Mouse (Mus musculus) Patski (cell line): Measurements from ENCODE around the gene Ddx6. TPM values are rescaled to one million over a fixed set of nuclear protein-coding genes. Genes with fewer than 3 reads are reported as not detected.

Experiments used
- ATAC-seq: fragments of 100-300 bp; one replicate; pipeline ENCODE4 v1.8.0; 2021
- CTCF ChIA-PET: fragments of 350-600 bp; sonication (Branson Sonifier 250); formaldehyde crosslinking; loops from one replicate; lab custom pipeline; 2022; ENCODE audit warnings: inconsistent platforms; lab: Charles Lee
- POLR2A ChIA-PET: fragments of 350-600 bp; sonication (Branson Sonifier 250); formaldehyde crosslinking; loops from one replicate; lab custom pipeline; 2022; ENCODE audit warnings: antibody characterized with exemption, inconsistent platforms; lab: Charles Lee
- DNase-seq: peaks from one replicate; pipeline ENCODE4 v3.0.0-alpha.2; 2011; ENCODE audit warnings: low read depth, low spot score
- H3K27me3 ChIP-seq: fragments of 371-371 bp; one replicate; pipeline ENCODE4 v1.5.1; 2021
- CTCF ChIP-seq: fragments of 100-300 bp; IDR thresholded peaks from one replicate; pipeline ENCODE4 v1.5.1; 2021
- in situ Hi-C: fragments of 300-500 bp; cut with MboI; formaldehyde crosslinking; loops from 3 replicates; pipeline ENCODE4 v1.11.1; 2018; ENCODE audit warnings: low pct_unique_long_range_greater_than_20kb, mixed read lengths
- polyA plus RNA-seq: library from polyadenylated mRNA; unstranded; gene quantifications from one replicate; pipeline ENCODE4 v1.2.3, GENCODE M21; 2021

Gene Ddx6
- polyA plus RNA-seq, 1 experiment from 2014 or later = 95.5 TPM

DNA sequence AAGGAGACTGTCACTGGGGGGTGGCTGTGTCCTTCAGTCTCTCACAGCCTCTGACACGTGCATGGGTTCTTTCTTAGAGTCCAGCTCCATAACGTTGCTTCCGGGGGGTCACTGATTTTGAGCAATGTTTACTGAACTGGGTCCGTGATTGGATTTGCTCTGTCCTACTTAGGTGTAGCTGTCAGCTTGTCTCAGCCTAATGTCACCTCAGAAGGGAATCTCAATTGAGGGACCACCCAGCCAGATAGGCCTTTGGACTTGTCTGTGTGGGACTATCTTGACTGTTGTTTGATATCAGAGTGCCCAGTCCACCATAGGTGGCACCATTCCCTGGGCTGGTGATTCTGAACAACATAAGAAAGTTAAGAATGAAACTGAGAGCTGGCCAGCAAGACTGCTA is 49.2 kb downstream of the Ddx6 start:
- no peaks in the 10 kb centered on the region for H3K27me3 ChIP-seq
- TF ChIP-seq CTCF = no peak
- ATAC-seq (no peak), DNase-seq (no peak)
- POLR2A ChIA-PET = no interaction called here
- CTCF ChIA-PET = interaction anchor here (1.2 to 3.7 kb wide), 6 partner anchors 28 to 201 kb away, joined by 3 to 53 read pairs (median 4); partner anchors contain the start of gene Upk2
- in situ Hi-C loops = loop anchor here (5.0 to 25.0 kb wide), 2 partner anchors 202 to 483 kb away; partner anchors contain the start of genes Scn4b and Upk2

DNA sequence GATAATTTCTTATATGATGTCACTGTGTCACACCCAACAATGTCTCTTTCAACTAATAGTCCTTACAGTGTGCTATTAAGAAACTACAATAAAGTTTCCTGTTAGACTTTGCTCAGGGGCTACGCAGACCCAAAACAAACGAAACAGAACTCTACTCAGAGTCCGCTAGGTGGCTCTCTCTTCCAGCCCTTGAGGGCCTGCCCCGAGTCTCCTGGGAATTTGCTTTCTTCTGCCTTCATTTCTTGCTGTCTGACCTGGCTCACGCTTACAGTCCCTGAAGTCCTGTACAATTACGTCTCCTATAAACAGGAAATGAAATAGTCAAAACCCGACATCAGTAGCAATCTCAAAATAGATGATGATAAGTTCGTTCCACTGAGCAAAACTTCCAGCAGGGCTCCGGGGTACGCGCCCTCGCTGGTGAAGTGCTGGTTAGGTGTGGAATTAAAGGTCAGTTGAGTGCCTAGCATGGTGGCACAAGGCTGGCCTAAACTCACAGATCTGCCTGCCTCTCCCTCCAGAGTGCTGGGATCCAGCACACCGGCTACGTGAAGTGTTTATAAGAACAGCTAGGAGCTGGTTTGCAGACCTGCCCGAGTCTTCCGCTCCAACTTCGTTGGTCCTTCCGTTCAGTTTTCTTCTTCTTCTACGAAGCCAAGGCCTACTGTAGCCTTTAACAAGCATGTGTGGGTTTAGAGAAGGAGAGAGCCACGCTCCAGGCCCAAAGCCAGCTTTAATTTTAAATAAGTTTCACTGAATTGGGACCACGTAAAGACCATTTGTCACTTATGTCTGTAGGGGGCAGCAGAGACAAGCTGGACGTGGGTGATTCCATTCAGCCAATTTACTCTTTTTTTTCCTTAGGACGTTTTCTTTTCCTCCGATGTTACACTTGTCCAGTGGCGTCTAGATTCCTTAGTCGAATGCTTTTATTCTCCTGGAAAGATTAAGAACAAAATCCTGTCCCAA is 50.7 kb downstream of the Ddx6 start:
- ChIA-PET CTCF (interaction anchor here (0.7 to 5.4 kb wide), 25 partner anchors 16 to 204 kb away, joined by 3 to 29 read pairs (median 4); partner anchors contain the start of genes Bcl9l, Phldb1 and Upk2), POLR2A (interaction anchor here (0.5 kb wide), 1 partner anchor 14 kb away, joined by 6 read pairs; no protein-coding TSS in a partner anchor)
- TF ChIP-seq CTCF = peak; percentile 88
- peak; percentile 57 for ATAC-seq
- peaks cover 3% of the 10 kb centered on the region for H3K27me3 ChIP-seq
- peak; percentile 33 for DNase-seq
- in situ Hi-C loops = loop anchor here (5.0 to 25.0 kb wide), 2 partner anchors 92 to 482 kb away; partner anchors contain the start of gene Scn4b

DNA sequence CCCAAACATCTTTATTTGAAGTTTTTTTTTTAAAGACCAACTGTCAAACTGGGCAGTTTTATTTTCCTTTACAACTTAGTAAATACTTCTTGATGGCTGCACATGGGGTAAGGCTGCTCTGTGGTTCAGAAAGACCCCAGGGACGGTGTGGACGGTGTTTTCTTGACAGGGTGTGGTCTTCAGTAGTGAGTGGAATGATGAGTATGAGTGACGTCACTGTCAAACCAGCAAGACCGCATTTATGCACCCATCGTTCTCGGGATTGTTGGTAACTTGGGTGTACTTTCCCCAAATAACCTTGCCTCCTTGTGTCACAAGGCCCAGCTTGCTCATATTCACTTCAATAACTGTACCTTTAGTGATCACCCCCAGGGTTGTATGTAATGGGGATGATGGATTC is 59.0 kb downstream of the Ddx6 start:
- POLR2A ChIA-PET = interaction anchor here (0.6 kb wide), 1 partner anchor 10 kb away, joined by 3 read pairs; the partner anchor contains the start of gene Treh
- in situ Hi-C loops = loop anchor here (10.0 to 25.0 kb wide), 2 partner anchors 311 to 474 kb away; partner anchors contain the start of gene Scn4b
- peaks cover 6% of the 10 kb centered on the region for H3K27me3 ChIP-seq
- CTCF ChIA-PET = interaction anchor here (1.7 kb wide), 1 partner anchor 11 kb away, joined by 3 read pairs; no protein-coding TSS in a partner anchor
- ATAC-seq (no peak), DNase-seq (no peak)
- no peak for TF ChIP-seq CTCF

DNA sequence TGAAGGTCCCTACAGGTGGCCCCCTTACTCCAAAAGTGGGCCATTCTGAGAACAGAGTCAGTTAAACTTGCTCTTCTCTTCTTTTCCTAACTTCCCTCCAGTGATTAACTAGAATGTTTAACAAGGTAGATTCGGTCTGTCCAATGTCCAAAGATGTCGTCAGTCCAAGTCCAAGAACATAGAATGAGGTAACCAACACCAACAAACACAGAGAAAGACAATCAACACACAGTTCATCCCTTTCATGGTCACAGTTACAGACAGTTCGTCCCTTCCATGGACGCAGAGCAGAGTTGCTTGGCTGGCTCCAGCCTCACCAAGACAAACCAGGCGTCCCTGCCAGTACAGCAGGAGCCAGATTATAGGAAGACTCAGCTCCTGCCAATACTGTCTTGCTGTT is 66.7 kb downstream of the Ddx6 start:
- in situ Hi-C loops = loop anchor here (25.0 kb wide), 1 partner anchor 466 kb away; the partner anchor contains the start of gene Scn4b
- peaks cover 4% of the 10 kb centered on the region for H3K27me3 ChIP-seq
- CTCF ChIA-PET = interaction anchor here (0.9 to 3.4 kb wide), 4 partner anchors 9 to 19 kb away, joined by 3 to 10 read pairs (median 6); no protein-coding TSS in a partner anchor
- TF ChIP-seq CTCF = no peak
- no peak for ATAC-seq
- DNase-seq = no peak
- POLR2A ChIA-PET = no interaction called here

DNA sequence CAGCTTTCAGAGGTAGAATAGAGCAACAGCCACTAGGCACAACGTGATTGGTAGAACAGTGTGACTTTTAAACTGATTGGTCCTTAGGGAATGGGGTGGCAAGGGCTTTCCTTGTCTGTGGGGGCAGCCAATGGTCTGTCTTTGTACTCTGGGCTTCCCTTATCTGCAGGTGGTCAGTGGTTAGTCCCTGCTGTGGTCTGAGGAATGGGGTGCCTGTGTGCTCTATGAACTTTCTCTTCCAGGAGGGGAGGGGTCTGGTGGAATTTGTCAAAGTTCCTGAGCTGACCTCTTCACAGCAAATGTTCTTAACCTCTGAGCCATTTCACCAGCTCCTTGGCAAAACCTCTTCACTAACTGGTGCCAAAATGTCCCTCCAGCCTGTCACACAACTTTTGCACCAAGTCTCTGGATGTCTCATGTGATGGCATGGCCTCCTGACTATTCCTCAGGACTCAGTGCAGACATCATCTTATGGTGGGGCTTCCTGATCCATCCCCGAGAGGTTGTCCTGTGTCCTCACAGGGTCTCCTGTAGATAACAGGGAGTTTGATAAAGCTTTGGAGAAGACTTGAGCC is 67.7 kb downstream of the Ddx6 start:
- in situ Hi-C loops = loop anchor here (25.0 kb wide), 1 partner anchor 465 kb away; the partner anchor contains the start of gene Scn4b
- ATAC-seq = no peak
- no peak for TF ChIP-seq CTCF
- peaks cover 4% of the 10 kb centered on the region for H3K27me3 ChIP-seq
- ChIA-PET CTCF (interaction anchor here (1.0 to 3.4 kb wide), 4 partner anchors 10 to 20 kb away, joined by 4 to 10 read pairs (median 6); no protein-coding TSS in a partner anchor), POLR2A (no interaction called here)
- no peak for DNase-seq

DNA sequence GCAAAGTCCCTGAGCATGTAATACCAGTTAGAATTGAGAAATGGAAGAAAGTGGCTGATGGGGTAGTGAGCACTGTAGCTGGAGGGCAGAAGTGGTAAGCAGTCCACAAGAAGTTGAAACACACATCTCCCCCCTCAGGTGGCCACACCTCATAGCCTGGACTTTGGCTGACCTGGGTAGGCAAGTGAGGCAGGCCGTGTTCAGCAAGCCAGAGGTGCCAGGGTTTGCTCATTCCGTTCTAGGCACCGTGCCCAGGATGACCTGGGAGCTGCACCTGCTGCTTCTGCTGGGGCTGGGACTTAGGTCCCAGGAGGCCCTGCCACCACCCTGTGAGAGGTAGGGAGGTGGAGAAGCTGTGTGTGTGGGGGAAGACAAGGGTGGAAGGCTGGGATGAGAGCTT is 68.3 kb downstream of the Ddx6 start, which contains the start of gene Treh:
TSS of gene Treh (plus strand) at position 229 of the 400 bp plus-strand sequence.
- H3K27me3 ChIP-seq = peaks cover 4% of the 10 kb centered on the region
- POLR2A ChIA-PET = interaction anchor here (0.6 kb wide), 2 partner anchors 9 to 91 kb away, joined by 3 to 7 read pairs; no protein-coding TSS in a partner anchor
- DNase-seq (no peak), ATAC-seq (no peak)
- TF ChIP-seq CTCF = no peak
- in situ Hi-C loops = loop anchor here (25.0 kb wide), 1 partner anchor 464 kb away; the partner anchor contains the start of gene Scn4b
- CTCF ChIA-PET = interaction anchor here (1.0 to 3.4 kb wide), 5 partner anchors 11 to 21 kb away, joined by 4 to 10 read pairs (median 7); no protein-coding TSS in a partner anchor

DNA sequence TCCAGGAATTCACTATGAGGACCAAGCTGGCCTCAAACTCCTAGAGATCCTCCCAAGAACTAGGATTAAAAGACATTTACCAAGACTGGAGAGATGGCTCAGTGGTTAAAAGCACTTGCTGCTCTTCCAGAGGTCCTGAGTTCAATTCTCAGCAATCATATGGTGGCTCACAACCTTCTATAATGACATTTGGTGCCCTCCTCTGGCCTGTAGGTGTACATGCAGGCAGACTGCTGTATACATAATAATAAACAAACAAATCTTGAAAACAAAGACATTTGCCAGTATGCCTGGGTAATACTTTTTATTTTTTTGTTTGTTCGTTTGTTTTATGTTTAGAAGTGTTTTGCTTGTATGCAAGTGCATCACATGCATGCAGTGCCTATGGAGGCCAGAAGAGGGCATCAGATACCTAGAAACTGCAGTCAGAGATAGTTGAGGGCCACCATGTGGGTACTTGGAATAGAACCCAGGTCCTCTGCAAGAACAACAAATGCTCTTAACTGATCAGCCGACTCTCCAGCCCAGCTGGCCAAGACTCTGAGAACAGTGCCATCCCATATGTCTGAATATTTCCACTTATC is 73.7 kb downstream of the Ddx6 start:
- POLR2A ChIA-PET = no interaction called here
- CTCF ChIA-PET = interaction anchor here (1.0 to 1.4 kb wide), 2 partner anchors 22 kb away, joined by 3 read pairs; no protein-coding TSS in a partner anchor
- no peaks in the 10 kb centered on the region for H3K27me3 ChIP-seq
- ATAC-seq (no peak), DNase-seq (no peak)
- in situ Hi-C loops = no loop called here
- no peak for TF ChIP-seq CTCF

DNA sequence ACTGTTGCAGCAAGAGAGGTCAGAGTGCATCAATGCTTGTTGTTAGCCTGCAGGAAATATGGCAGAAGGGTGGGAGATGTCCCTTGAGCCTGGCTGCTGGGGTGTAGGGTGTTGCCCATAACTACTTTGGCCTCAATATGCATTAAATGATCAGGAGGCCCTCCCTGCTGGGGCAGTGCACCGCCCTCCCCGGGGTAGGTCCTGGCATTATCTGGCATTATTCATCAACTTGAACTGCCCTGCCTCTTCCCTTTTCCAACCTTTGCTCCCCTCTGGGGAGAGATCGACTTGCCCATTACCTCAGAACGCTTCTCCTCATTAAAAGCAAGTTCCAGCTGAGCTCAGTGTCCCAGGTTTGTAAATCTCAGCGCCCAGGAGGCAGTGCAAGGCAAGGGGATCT is 74.9 kb downstream of the Ddx6 start:
- DNase-seq = no peak
- ATAC-seq = no peak
- H3K27me3 ChIP-seq = no peaks in the 10 kb centered on the region
- in situ Hi-C loops = no loop called here
- no peak for TF ChIP-seq CTCF
- ChIA-PET CTCF (no interaction called here), POLR2A (no interaction called here)

DNA sequence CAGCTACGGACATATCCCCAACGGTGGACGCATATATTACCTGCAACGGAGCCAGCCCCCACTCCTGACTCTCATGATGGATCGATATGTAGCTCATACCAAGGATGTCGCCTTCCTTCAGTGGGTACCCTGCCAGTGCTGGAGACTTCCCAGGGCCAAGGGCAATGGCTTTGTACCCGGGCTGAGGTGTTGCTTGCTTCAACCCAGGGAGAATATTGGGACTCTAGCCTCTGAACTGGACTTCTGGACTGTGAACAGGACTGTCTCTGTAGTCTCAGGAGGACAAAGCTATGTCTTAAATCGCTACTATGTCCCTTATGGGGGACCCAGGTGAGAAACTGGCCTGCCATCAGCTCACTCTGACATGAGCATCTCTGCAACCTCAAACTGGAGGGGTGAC is 78.4 kb downstream of the Ddx6 start:
- no peak for ATAC-seq
- ChIA-PET CTCF (interaction anchor here (1.4 kb wide), 1 partner anchor 27 kb away, joined by 5 read pairs; no protein-coding TSS in a partner anchor), POLR2A (no interaction called here)
- in situ Hi-C loops = no loop called here
- no peak for TF ChIP-seq CTCF
- no peaks in the 10 kb centered on the region for H3K27me3 ChIP-seq
- DNase-seq = no peak
